Mouse (Mus musculus): ENCODE data around the gene Ncoa7. TPM values are rescaled to one million over a fixed set of nuclear protein-coding genes. Genes with fewer than 3 reads are reported as not detected.

Gene Ncoa7
- polyA plus RNA-seq, 1 experiment, result 3.7 TPM

DNA sequence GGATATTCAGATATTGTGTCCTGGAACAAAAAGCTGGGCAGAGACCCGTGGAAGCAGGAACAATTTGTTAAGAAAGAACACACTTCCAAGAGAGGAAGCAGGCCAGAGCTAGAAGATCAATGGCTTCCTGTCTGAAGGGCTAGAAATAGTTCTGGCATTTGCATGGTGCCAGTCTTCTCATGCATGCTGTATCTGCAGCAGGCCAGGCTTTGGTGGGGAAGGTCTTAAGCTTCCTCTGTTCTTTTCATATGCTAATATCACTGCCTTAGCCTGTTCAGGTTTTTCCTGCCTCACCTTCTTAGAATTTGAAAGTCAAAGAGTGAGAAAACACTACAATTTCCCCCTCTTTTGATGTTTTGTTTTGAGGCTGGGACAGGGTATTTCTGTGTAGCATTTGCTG lies 175.6 kb downstream of the Ncoa7 start:
- Histone ChIP-seq H3K27ac (ENCODE audit: insufficient read depth, low read length) (no peak overlapping the region), H3K4me3 (ENCODE audit: extremely low read depth, insufficient read depth, insufficient read length) (no peak overlapping the region), H3K27me3 (ENCODE audit: control insufficient read depth, insufficient read depth, low read length) (no peaks in the 10 kb centered on the region), H3K4me1 (ENCODE audit: control insufficient read depth, insufficient read depth, insufficient read length) (no peaks in the 10 kb centered on the region; the same call in 1 of the 2 replicates), H3K36me3 (ENCODE audit: control insufficient read depth, insufficient read depth, low read length) (no peaks in the 10 kb centered on the region)
- no peak for DNase-seq (ENCODE audit: low read depth in 1 of 2, low spot score in 2 of 2)
- TF ChIP-seq POLR2A (IDR thresholded peaks at IDR 0.05; ENCODE audit: low read depth, low read length) (no peak), CTCF (IDR thresholded peaks at IDR 0.05; ENCODE audit: extremely low read depth, insufficient read depth, insufficient read length, insufficient replicate concordance) (no peak)
- WGBS, result 3% methylated on average over 1 of the region's 1 CpGs

DNA sequence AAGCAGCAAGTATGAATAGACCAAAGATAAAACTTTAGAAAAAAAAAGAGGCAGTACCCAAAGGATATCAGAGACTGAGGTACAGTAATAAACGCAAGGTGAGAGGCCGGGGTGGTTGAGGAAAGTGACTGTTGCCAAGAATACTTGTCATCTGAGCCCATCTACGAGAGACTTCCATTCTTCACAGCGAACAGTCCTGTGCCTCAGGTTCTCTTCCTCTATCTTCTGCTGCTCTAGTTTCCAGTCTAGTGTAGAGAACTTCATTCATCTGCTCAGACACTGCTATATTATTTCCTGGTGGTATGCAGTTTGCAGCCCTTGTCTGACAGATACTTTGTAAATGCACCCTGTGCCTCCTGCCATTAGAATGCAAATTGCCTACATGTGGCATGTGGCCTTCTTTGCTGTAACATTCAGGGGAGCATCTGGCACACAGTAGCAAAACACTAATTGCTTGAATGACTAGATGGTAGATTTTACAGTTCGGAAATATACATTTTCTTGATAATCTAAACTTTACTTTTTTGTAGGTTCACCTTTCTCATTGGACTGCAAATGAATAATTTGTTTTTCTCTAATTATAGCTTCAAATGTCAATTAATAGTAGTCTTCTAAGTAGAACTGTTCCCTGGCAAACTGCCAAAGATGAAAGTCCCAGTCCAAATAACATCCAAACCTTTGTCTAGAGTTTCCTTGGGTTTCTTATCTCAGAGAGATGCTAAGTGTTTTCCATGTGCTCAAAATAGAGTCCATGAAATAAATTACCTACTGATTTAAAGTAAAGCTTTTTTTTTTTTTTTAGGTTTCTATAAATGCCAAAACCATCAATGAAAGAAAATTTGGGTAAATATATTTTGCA lies 178.7 kb downstream of the Ncoa7 start:
- WGBS, result 87% methylated on average over 5 of the region's 5 CpGs
- no peak overlapping the region for H3K4me3 ChIP-seq (ENCODE audit: extremely low read depth, insufficient read depth, insufficient read length)
- no peaks in the 10 kb centered on the region for H3K36me3 ChIP-seq (ENCODE audit: control insufficient read depth, insufficient read depth, low read length)
- no peaks in the 10 kb centered on the region for H3K27me3 ChIP-seq (ENCODE audit: control insufficient read depth, insufficient read depth, low read length)
- TF ChIP-seq POLR2A (IDR thresholded peaks at IDR 0.05; ENCODE audit: low read depth, low read length) (no peak), CTCF (IDR thresholded peaks at IDR 0.05; ENCODE audit: extremely low read depth, insufficient read depth, insufficient read length, insufficient replicate concordance) (no peak)
- no peaks in the 10 kb centered on the region; the same call in 1 of the 2 replicates for H3K4me1 ChIP-seq (ENCODE audit: control insufficient read depth, insufficient read depth, insufficient read length)
- no peak overlapping the region for H3K27ac ChIP-seq (ENCODE audit: insufficient read depth, low read length)
- DNase-seq (ENCODE audit: low read depth in 1 of 2, low spot score in 2 of 2), result no peak

DNA sequence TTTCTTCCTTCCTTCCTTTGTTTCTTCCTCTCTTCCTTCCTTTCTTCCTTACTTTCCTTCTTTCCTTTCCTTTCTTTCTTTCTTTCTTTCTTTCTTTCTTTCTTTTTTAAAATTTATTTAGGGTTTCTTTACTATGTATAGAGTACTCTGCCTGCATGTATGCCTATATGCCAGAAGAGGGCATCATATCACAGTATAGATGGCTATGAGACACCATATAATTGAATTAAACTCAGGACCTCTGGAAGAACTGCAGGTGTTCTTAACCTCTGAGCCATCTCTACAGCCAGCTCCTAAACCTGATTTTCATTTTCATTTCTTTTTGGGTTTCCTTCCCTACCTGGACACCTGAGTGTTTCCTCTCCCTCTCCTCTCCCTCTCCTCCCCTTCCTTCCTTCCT lies 180.2 kb downstream of the Ncoa7 start:
- no peak overlapping the region for H3K27ac ChIP-seq (ENCODE audit: insufficient read depth, low read length)
- H3K4me1 ChIP-seq (ENCODE audit: control insufficient read depth, insufficient read depth, insufficient read length), result no peaks in the 10 kb centered on the region; the same call in 1 of the 2 replicates
- H3K27me3 ChIP-seq (ENCODE audit: control insufficient read depth, insufficient read depth, low read length), result no peaks in the 10 kb centered on the region
- H3K4me3 ChIP-seq (ENCODE audit: extremely low read depth, insufficient read depth, insufficient read length), result no peak overlapping the region
- H3K36me3 ChIP-seq (ENCODE audit: control insufficient read depth, insufficient read depth, low read length), result no peaks in the 10 kb centered on the region
- TF ChIP-seq POLR2A (IDR thresholded peaks at IDR 0.05; ENCODE audit: low read depth, low read length) (no peak), CTCF (IDR thresholded peaks at IDR 0.05; ENCODE audit: extremely low read depth, insufficient read depth, insufficient read length, insufficient replicate concordance) (no peak)
- DNase-seq (ENCODE audit: low read depth in 1 of 2, low spot score in 2 of 2), result no peak

DNA sequence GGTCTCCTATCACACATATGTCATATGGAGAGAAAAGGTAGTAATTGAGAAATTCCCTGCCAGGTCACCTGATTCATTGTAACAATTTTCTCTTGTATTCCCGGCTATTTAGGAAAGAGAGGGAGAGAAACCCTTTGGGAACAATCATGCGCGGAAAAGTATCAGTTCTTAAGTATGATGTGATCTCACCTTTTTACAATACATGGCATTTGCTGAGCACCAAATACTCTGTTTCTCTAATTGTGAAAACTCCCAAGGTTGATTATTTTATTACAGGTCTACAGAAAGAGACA lies 184.3 kb downstream of the Ncoa7 start:
- Histone ChIP-seq H3K27ac (ENCODE audit: insufficient read depth, low read length) (no peak overlapping the region), H3K27me3 (ENCODE audit: control insufficient read depth, insufficient read depth, low read length) (no peaks in the 10 kb centered on the region), H3K4me1 (ENCODE audit: control insufficient read depth, insufficient read depth, insufficient read length) (peaks cover 3% of the 10 kb centered on the region), H3K36me3 (ENCODE audit: control insufficient read depth, insufficient read depth, low read length) (no peaks in the 10 kb centered on the region), H3K4me3 (ENCODE audit: extremely low read depth, insufficient read depth, insufficient read length) (no peak overlapping the region; the same call in 1 of the 2 replicates)
- WGBS, result 60% methylated on average over 3 of the region's 3 CpGs
- no peak for TF ChIP-seq CTCF (IDR thresholded peaks at IDR 0.05; ENCODE audit: extremely low read depth, insufficient read depth, insufficient read length, insufficient replicate concordance)
- TF ChIP-seq POLR2A (IDR thresholded peaks at IDR 0.05; ENCODE audit: low read depth, low read length), result no peak
- DNase-seq (ENCODE audit: low read depth in 1 of 2, low spot score in 2 of 2), result no peak

DNA sequence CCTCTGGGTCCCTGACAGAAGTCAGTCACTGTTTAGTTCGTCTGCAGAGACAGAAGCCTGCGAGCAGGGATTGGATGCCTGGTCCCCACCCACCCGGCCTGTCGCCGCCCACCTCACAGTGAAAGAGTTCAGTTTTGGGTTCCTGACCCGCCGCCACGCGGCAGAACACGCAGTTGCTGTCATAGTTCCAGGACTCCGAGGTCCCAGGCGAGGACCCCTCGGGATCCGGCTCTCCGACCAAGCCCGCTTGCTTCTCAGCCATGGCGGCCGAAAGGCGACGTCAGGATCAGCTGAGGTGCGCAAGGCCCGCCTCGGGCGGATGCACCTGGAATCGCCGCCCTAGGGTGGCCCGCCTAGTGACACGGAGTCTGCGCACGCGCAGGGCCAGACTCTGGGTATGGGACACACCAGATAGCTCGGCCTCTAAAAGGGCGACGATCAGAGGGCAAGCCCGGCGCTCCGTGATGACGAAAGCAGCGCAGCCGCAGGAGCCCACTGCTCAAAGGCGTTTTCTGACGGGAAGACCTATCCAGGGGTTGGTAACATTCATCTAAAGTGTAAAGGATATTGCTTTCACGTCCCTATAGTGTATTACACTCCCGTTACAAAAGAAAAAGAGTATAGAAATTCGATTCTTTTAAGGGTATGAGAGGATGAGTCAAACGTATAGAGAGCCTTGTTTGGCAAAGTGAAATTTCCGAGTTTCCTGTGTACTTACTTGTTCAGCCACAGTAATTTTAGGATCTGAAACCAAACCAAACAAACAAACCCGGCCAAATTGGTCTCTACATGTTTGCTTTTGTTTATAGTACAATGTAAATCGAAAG lies 184.8 kb downstream of the Ncoa7 start:
- H3K27me3 ChIP-seq (ENCODE audit: control insufficient read depth, insufficient read depth, low read length), result no peaks in the 10 kb centered on the region
- DNase-seq (ENCODE audit: low read depth in 1 of 2, low spot score in 2 of 2), result peak; percentile 98
- H3K4me3 ChIP-seq (ENCODE audit: extremely low read depth, insufficient read depth, insufficient read length), result peak overlapping the region; percentile 99
- WGBS, result 1% methylated on average over 49 of the region's 49 CpGs
- H3K4me1 ChIP-seq (ENCODE audit: control insufficient read depth, insufficient read depth, insufficient read length), result peaks cover 3% of the 10 kb centered on the region
- TF ChIP-seq CTCF (IDR thresholded peaks at IDR 0.05; ENCODE audit: extremely low read depth, insufficient read depth, insufficient read length, insufficient replicate concordance) (0 out of 2 replicates have a peak, but pooled peaks have one; percentile 0), POLR2A (IDR thresholded peaks at IDR 0.05; ENCODE audit: low read depth, low read length) (peak; percentile 36)
- 0 out of 2 replicates have a peak, but pooled peaks cover 1% of the 10 kb centered on the region for H3K36me3 ChIP-seq (ENCODE audit: control insufficient read depth, insufficient read depth, low read length)
- peak overlapping the region; percentile 100 for H3K27ac ChIP-seq (ENCODE audit: insufficient read depth, low read length)

DNA sequence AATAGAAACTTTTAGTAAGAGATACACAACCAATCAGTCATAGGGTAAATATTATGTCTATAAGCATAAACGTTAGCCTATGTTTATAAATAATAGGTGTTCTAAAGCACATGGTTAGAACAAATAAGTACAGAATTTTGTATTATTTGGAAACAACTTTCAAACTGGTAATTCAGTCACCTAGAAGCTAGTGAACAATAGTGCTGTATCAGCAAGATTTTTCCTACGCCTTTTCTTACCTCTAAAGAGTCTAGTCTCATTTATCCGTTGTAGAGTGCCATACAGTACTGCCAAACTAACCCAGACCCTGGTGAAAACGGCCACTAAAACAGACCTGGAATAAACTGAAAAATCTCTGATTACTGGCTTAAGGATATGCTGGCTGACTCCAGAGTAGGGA lies 190.1 kb downstream of the Ncoa7 start:
- Histone ChIP-seq H3K36me3 (ENCODE audit: control insufficient read depth, insufficient read depth, low read length) (peaks cover 9% of the 10 kb centered on the region), H3K27me3 (ENCODE audit: control insufficient read depth, insufficient read depth, low read length) (no peaks in the 10 kb centered on the region), H3K4me3 (ENCODE audit: extremely low read depth, insufficient read depth, insufficient read length) (no peak overlapping the region), H3K4me1 (ENCODE audit: control insufficient read depth, insufficient read depth, insufficient read length) (peaks cover 3% of the 10 kb centered on the region), H3K27ac (ENCODE audit: insufficient read depth, low read length) (no peak overlapping the region)
- no peak for DNase-seq (ENCODE audit: low read depth in 1 of 2, low spot score in 2 of 2)
- WGBS, result 87% methylated on average over 4 of the region's 4 CpGs
- TF ChIP-seq POLR2A (IDR thresholded peaks at IDR 0.05; ENCODE audit: low read depth, low read length) (no peak), CTCF (IDR thresholded peaks at IDR 0.05; ENCODE audit: extremely low read depth, insufficient read depth, insufficient read length, insufficient replicate concordance) (no peak)

Measured in spleen, adult 2 months (tissue).